Mouse (Mus musculus) hindbrain, postnatal 0 days (tissue): ENCODE results near the gene Slc7a14. TPM values are rescaled to one million over a fixed set of nuclear protein-coding genes. Genes with fewer than 3 reads are reported as not detected.

ENCODE experiments used
- ATAC-seq: fragments of 200-750 bp; cut with Nextera tagmentation; 2 replicates; pipeline ENCODE4 v1.8.0; 2017; ENCODE audit warnings: mild to moderate bottlenecking, moderate TSS enrichment, moderate library complexity
- DNase-seq: peaks from one replicate; pipeline ENCODE4 v3.0.0-alpha.2; 2015; ENCODE audit warnings: low spot score
- H3K27ac ChIP-seq: fragments of 300-500 bp; sonication (generic); 2 replicates; pipeline ENCODE4 v1.5.1; 2014; ENCODE audit warnings: mild to moderate bottlenecking
- H3K27me3 ChIP-seq: fragments of 300-500 bp; sonication (generic); 2 replicates; pipeline ENCODE4 v1.6.1; 2014; ENCODE audit warnings: low read length, mixed read lengths; ENCODE audit not compliant: insufficient read depth
- H3K36me3 ChIP-seq: fragments of 300-500 bp; sonication (generic); 2 replicates; pipeline ENCODE4 v1.6.1; 2014; ENCODE audit warnings: low read length, mixed read lengths; ENCODE audit not compliant: insufficient read depth
- H3K4me1 ChIP-seq: fragments of 300-500 bp; sonication (generic); 2 replicates; pipeline ENCODE4 v1.6.1; 2014; ENCODE audit warnings: antibody characterized with exemption, low read length, mixed read lengths; ENCODE audit not compliant: insufficient read depth
- H3K4me2 ChIP-seq: fragments of 300-500 bp; sonication (generic); 2 replicates; pipeline ENCODE4 v1.6.1; 2014; ENCODE audit warnings: low read depth, mild to moderate bottlenecking, low read length, moderate library complexity, mixed read lengths
- H3K4me3 ChIP-seq: fragments of 300-500 bp; sonication (generic); 2 replicates; pipeline ENCODE4 v1.5.1; 2014; ENCODE audit warnings: low read length
- H3K9ac ChIP-seq: fragments of 300-500 bp; sonication (generic); replicated peaks from 2 replicates; pipeline ENCODE4 v1.6.1; 2014; ENCODE audit warnings: mild to moderate bottlenecking, low read length, moderate library complexity, mixed read lengths
- H3K9me3 ChIP-seq: fragments of 300-500 bp; sonication (generic); 2 replicates; pipeline ENCODE4 v1.6.1; 2016; ENCODE audit warnings: low read length, mixed read lengths
- CTCF ChIP-seq: IDR thresholded peaks from 2 replicates; pipeline ENCODE4 v1.5.1; 2016; ENCODE audit warnings: antibody characterized with exemption, control low read depth, low read depth
- WGBS: fragments of 180-500 bp; shearing (Covaris S2); extraction: QIAGEN DNeasy Blood & Tissue Kit; methylation state at CpG from one replicate; pipeline ENCODE4 v1.1.7; 2014; 5-methylcytosine and 5-hydroxymethylcytosine counted together
- polyA plus RNA-seq: library from polyadenylated mRNA; unstranded; fragments of >200 nt; fragmentation: Nextera tagmentation; extraction: Ambion mirVana; gene quantifications from 2 replicates; pipeline ENCODE4 v1.2.1, GENCODE M21; 2015
- total RNA-seq: library from RNA; depleted of rRNA; stranded (reverse); fragments of >200 nt; gene quantifications from 2 replicates; pipeline ENCODE4 v1.2.3, GENCODE M21; 2014; rRNA removed

Gene Slc7a14
- total and polyA plus RNA-seq, 2 experiments from 2014 or later: 9.2 to 23.6 TPM

DNA sequence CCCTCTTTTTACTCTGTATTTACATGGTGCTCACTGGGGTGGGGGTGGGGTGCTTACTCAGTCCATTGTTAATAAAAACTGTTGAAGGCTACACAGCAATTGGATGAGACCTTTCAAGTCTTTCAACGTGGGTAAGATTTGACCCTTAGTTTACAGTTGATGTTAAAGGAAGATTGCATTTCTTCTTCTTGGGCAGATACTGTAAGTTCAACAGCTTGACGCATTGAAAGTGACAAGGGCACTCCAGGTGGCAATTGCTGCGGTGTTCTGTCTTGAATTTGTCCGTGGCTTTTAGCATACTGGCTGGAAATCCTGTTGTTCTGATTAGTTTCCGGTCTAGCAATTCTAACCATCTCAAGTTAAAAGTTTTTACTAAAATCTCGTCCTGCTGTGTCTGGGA lies 148.8 kb downstream of the Slc7a14 start:
- Histone ChIP-seq H3K27ac (no peak overlapping the region), H3K4me2 (no peak overlapping the region), H3K4me1 (0 out of 2 replicates have a peak, but pooled peaks cover under 1% of the 10 kb centered on the region), H3K27me3 (no peaks in the 10 kb centered on the region), H3K9me3 (no peaks in the 10 kb centered on the region), H3K4me3 (no peak overlapping the region), H3K9ac (no peak overlapping the region), H3K36me3 (no peaks in the 10 kb centered on the region)
- TF ChIP-seq CTCF: no peak
- ATAC-seq (no peak), DNase-seq (peak; percentile 14)
- WGBS: 23% methylated on average over 6 of the region's 6 CpGs

- ATAC-seq (no peak), DNase-seq (no peak)
- Histone ChIP-seq H3K4me1 (0 out of 2 replicates have a peak, but pooled peaks cover 4% of the 10 kb centered on the region), H3K36me3 (no peaks in the 10 kb centered on the region), H3K27ac (no peak overlapping the region), H3K4me2 (no peak overlapping the region), H3K4me3 (no peak overlapping the region), H3K9me3 (no peaks in the 10 kb centered on the region), H3K27me3 (no peaks in the 10 kb centered on the region), H3K9ac (no peak overlapping the region)
- 72% methylated on average over 10 of the region's 10 CpGs for WGBS
- TF ChIP-seq CTCF: no peak
Observed at GRCm38 (mm10) chr3:31160046-31160445, 150.1 kb downstream of the Slc7a14 start.

DNA sequence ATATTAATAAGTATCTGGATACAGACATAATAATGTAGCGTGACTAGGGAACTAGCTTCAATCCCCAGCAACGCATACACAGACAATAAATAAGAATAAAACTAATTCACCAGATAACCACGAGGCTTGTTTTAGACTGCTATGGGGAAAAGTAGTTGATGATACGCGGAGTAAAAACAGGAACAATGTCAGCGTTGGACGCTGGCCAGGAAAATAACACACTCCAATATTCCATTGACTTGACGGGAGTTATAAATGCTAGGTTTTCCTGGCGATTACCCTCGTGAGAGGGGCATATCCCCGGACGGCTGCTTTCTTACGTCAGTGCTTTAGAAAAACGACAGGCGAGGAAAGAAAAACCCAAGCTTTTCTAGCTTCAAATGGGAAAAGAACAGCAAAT lies 152.4 kb downstream of the Slc7a14 start:
- no peaks in the 10 kb centered on the region for H3K9me3 ChIP-seq
- no peaks in the 10 kb centered on the region for H3K36me3 ChIP-seq
- H3K27ac ChIP-seq: no peak overlapping the region
- ATAC-seq: no peak
- no peak for TF ChIP-seq CTCF
- no peak overlapping the region for H3K9ac ChIP-seq
- no peak overlapping the region for H3K4me3 ChIP-seq
- 64% methylated on average over 15 of the region's 15 CpGs for WGBS
- no peaks in the 10 kb centered on the region for H3K27me3 ChIP-seq
- H3K4me1 ChIP-seq: 0 out of 2 replicates have a peak, but pooled peaks cover 4% of the 10 kb centered on the region
- no peak overlapping the region for H3K4me2 ChIP-seq
- DNase-seq: peak; percentile 18

GRCm38 (mm10) chr3:31156126-31156525 lies 154.1 kb downstream of the Slc7a14 start:
- no peaks in the 10 kb centered on the region for H3K9me3 ChIP-seq
- H3K27me3 ChIP-seq: no peaks in the 10 kb centered on the region
- DNase-seq (peak; percentile 18), ATAC-seq (peak; percentile 50; the same call in 1 of the 2 replicates)
- no peak overlapping the region for H3K4me3 ChIP-seq
- WGBS: 20% methylated on average over 3 of the region's 3 CpGs
- H3K9ac ChIP-seq: no peak overlapping the region
- H3K4me2 ChIP-seq: no peak overlapping the region
- no peaks in the 10 kb centered on the region for H3K36me3 ChIP-seq
- H3K4me1 ChIP-seq: peaks cover 4% of the 10 kb centered on the region; the same call in 1 of the 2 replicates
- TF ChIP-seq CTCF: no peak
- no peak overlapping the region for H3K27ac ChIP-seq

Other genes with a start within 250 kb of the Slc7a14 start
- 36.4 and 38.9 TPM in 2 replicates for gene Skil, start 215.3 kb downstream of the Slc7a14 start, total RNA-seq
- gene Skil, start 215.3 kb downstream of the Slc7a14 start, polyA plus RNA-seq: 23.9 and 25.1 TPM in 2 replicates
- 61.8 and 80.1 TPM in 2 replicates for gene Cldn11, start 160.5 kb downstream of the Slc7a14 start, total RNA-seq
- gene Cldn11, start 160.5 kb downstream of the Slc7a14 start, polyA plus RNA-seq: 71.0 and 76.7 TPM in 2 replicates